ENCODE assay signal across 12 mouse cellular contexts in the genomic region with DNA sequence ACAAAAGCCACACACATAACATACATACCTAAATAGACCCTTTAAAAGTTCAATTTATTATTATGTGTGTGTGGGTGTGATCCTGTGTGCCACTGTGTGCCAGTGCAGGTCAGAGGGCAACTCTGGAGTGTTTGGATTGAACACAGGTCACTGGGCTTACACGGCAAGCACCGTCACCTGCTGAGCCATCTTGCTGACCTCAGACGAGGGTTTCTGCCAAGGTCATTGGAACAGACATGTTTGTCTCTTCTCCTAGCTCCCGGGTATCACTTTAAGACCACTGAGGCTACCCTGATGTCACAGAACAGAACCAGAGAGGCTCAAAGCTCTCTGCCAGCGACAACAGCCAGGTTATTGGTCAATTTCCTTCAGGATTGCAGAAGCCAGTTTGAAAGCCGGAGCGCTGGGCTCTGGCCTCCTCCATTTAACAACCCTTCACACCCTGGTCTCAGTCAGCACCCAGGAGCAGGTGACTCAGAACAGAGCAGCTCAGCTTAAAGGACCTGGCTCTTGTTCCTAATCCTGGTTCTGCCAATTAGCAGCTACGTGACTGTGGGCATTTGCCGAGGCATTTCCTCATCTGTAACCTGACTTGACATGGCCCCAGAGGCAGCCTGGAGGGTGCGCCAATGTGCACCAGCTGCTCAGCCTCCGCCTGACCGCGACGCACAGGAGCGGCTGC. TPM values are rescaled to one million over a fixed set of nuclear protein-coding genes. Genes with fewer than 3 reads are reported as not detected.
DNase-seq lines count a peak whose midpoint lies in the region; ATAC-seq lines count a peak whose summit lies in the region.
"Had no signal": no experiment of that assay in that cellular context is flagged by ENCODE, and none has a peak within 500 bp of the region (broad histone marks: within the 10 kb centered on the region; RNA-seq: fewer than 3 reads in every experiment).

No protein-coding gene starts in this region.

- H3K4me3 ChIP-seq in midbrain, embryonic 16.5 days (ENCODE audit: low read depth, low read length): no peak overlapping the region
- H3K4me3 ChIP-seq: erythroblast, embryonic 14.5 days; midbrain, embryonic 10.5 days had no signal

- intact Hi-C loops in gastrocnemius, postnatal 36 days (cut with DNase I): no loop called here

- no peaks in the 10 kb centered on the region for H3K27me3 ChIP-seq in midbrain, embryonic 16.5 days (ENCODE audit: control insufficient read depth, insufficient read depth, low read depth, low read length)

- H3K9me3 ChIP-seq in midbrain, embryonic 16.5 days (replicated peaks; ENCODE audit: control insufficient read depth, low read length, poor library complexity, severe bottlenecking): no peaks in the 10 kb centered on the region
- H3K9me3 ChIP-seq: midbrain, embryonic 10.5 days had no signal

- peak; percentile 67 for DNase-seq in heart, adult 8-10 months (ENCODE audit: low spot score)
- no peak for DNase-seq in heart, postnatal 4 days
- peak; percentile 38 for DNase-seq in retina, postnatal 1 day
- DNase-seq in retina, embryonic 14.5 days (ENCODE audit: low spot score): no peak
- peak; percentile 47 to 61 for DNase-seq in gastrocnemius, postnatal 36 days
- DNase-seq in T-cell, adult 2 months (ENCODE audit: low spot score): no peak
- DNase-seq: spleen, adult 18-20 months had no signal

- H3K4me1 ChIP-seq in midbrain, embryonic 16.5 days (ENCODE audit: control insufficient read depth, insufficient read depth, low read length): peaks cover 2% of the 10 kb centered on the region; the same call in 1 of the 2 replicates

- WGBS in midbrain, embryonic 16.5 days: 79% methylated on average over 15 of the region's 15 CpGs

- H3K27ac ChIP-seq in midbrain, embryonic 16.5 days (ENCODE audit: low read length): no peak overlapping the region
- H3K27ac ChIP-seq: midbrain, embryonic 10.5 days had no signal

- no peak overlapping the region for H3K9ac ChIP-seq in midbrain, embryonic 16.5 days (ENCODE audit: low read depth, low read length)

- ATAC-seq in midbrain, embryonic 16.5 days: no peak
- ATAC-seq: inflammation-experienced regulatory T-cells, adult 6 months had no signal

- H3K36me3 ChIP-seq in midbrain, embryonic 16.5 days (ENCODE audit: control insufficient read depth, insufficient read depth, low read length): no peaks in the 10 kb centered on the region

- H3K4me2 ChIP-seq in midbrain, embryonic 16.5 days (ENCODE audit: low read length): no peak overlapping the region
- H3K4me2 ChIP-seq: liver, embryonic 11.5 days had no signal

RNA-seq across cellular contexts. Expression of gene Egln1, which starts 25.0 kb away (rescaled TPM):
- 100 to 1,000 TPM; 328 to 381 (median 357) TPM for total RNA-seq in heart, adult 8-10 months (2022)
- 100 to 1,000 TPM; 112 to 115 TPM for total RNA-seq in heart, postnatal 4 days (2021)
- 100 to 1,000 TPM; 140 to 151 TPM for total RNA-seq in gastrocnemius, postnatal 36 days (2021)
- polyA plus RNA-seq in midbrain, embryonic 16.5 days (2015; fragmentation: Nextera tagmentation; extraction: Ambion mirVana): 15.6 and 17.8 TPM in 2 replicates

RNA-seq across cellular contexts. Expression of gene Sprtn, which starts 26.4 kb away (rescaled TPM):
- total RNA-seq in heart, adult 8-10 months (2022): 10 to 100 TPM; 11.0 to 13.7 (median 12.3) TPM
- total RNA-seq in heart, postnatal 4 days (2021): 10 to 100 TPM; 19.4 to 21.3 TPM
- 1 to 10 TPM; 5.0 to 6.9 TPM for total RNA-seq in gastrocnemius, postnatal 36 days (2021)
- polyA plus RNA-seq in midbrain, embryonic 16.5 days (2015; fragmentation: Nextera tagmentation; extraction: Ambion mirVana): 9.0 and 9.4 TPM in 2 replicates

RNA-seq across cellular contexts. Expression of gene Exoc8, which starts 26.6 kb away (rescaled TPM):
- 10 to 100 TPM; 18.5 to 22.5 (median 19.7) TPM for total RNA-seq in heart, adult 8-10 months (2022)
- total RNA-seq in heart, postnatal 4 days (2021): 10 to 100 TPM; 15.6 to 16.9 TPM
- total RNA-seq in gastrocnemius, postnatal 36 days (2021): 1 to 10 TPM; 6.3 to 8.0 TPM
- 14.1 and 15.3 TPM in 2 replicates for polyA plus RNA-seq in midbrain, embryonic 16.5 days (2015; fragmentation: Nextera tagmentation; extraction: Ambion mirVana)

Comparison
In these comparisons a context has a peak if more than half of its experiments do, and no peak if none do; other contexts are left out.
1. DNase-seq: peak in heart, adult 8-10 months (single experiment), retina, postnatal 1 day (single experiment) and gastrocnemius, postnatal 36 days (2 of 2); none in heart, postnatal 4 days (single experiment), retina, embryonic 14.5 days (single experiment) and T-cell, adult 2 months (single experiment).